Mouse (Mus musculus): ENCODE measurements around the gene Spata13. TPM values are rescaled to one million over a fixed set of nuclear protein-coding genes. Genes with fewer than 3 reads are reported as not detected.

Gene Spata13
- polyA plus RNA-seq, 1 experiment from 2014 or later = 16.1 TPM

GRCm38 (mm10) chr14:60702377-60703140, 68.8 kb downstream of the Spata13 start:
- H3K9me3 ChIP-seq (ENCODE audit: control insufficient read depth, low read length) = no peaks in the 10 kb centered on the region
- H3K9ac ChIP-seq (ENCODE audit: low read depth, low read length) = no peak overlapping the region
- H3K36me3 ChIP-seq (ENCODE audit: control insufficient read depth, insufficient read depth, low read length) = no peaks in the 10 kb centered on the region
- peaks cover 8% of the 10 kb centered on the region for H3K4me1 ChIP-seq (replicated peaks; ENCODE audit: control insufficient read depth, insufficient read depth, low read length)
- no peak overlapping the region for H3K4me3 ChIP-seq (ENCODE audit: low read depth, low read length)
- H3K4me2 ChIP-seq = no peak overlapping the region
- no peak overlapping the region for H3K27ac ChIP-seq (ENCODE audit: low read depth, low read length)
- no peak for DNase-seq (ENCODE audit: low spot score)
- no peaks in the 10 kb centered on the region for H3K27me3 ChIP-seq (replicated peaks; ENCODE audit: control insufficient read depth, insufficient read depth, low read length)
- no peak for ATAC-seq (replicated peaks; ENCODE audit: low FRiP score)
- 64% methylated on average over 10 of the region's 10 CpGs for WGBS

- DNase-seq (ENCODE audit: low spot score) (no peak), ATAC-seq (replicated peaks; ENCODE audit: low FRiP score) (peak; percentile 56)
- no peak overlapping the region for H3K4me2 ChIP-seq
- H3K9me3 ChIP-seq (ENCODE audit: control insufficient read depth, low read length) = no peaks in the 10 kb centered on the region
- no peaks in the 10 kb centered on the region for H3K36me3 ChIP-seq (ENCODE audit: control insufficient read depth, insufficient read depth, low read length)
- 59% methylated on average over 6 of the region's 6 CpGs for WGBS
- H3K4me3 ChIP-seq (ENCODE audit: low read depth, low read length) = no peak overlapping the region
- H3K9ac ChIP-seq (ENCODE audit: low read depth, low read length) = no peak overlapping the region
- no peak overlapping the region for H3K27ac ChIP-seq (ENCODE audit: low read depth, low read length)
- no peaks in the 10 kb centered on the region for H3K27me3 ChIP-seq (replicated peaks; ENCODE audit: control insufficient read depth, insufficient read depth, low read length)
- peaks cover 8% of the 10 kb centered on the region for H3K4me1 ChIP-seq (replicated peaks; ENCODE audit: control insufficient read depth, insufficient read depth, low read length)
These were observed 70.7 kb downstream of the Spata13 start for GRCm38 (mm10) chr14:60704510-60704909.

GRCm38 (mm10) chr14:60704961-60705360, 71.2 kb downstream of the Spata13 start:
- DNase-seq (ENCODE audit: low spot score) (no peak), ATAC-seq (replicated peaks; ENCODE audit: low FRiP score) (no peak)
- Histone ChIP-seq H3K9ac (ENCODE audit: low read depth, low read length) (no peak overlapping the region), H3K36me3 (ENCODE audit: control insufficient read depth, insufficient read depth, low read length) (no peaks in the 10 kb centered on the region), H3K4me1 (replicated peaks; ENCODE audit: control insufficient read depth, insufficient read depth, low read length) (peaks cover 8% of the 10 kb centered on the region), H3K27me3 (replicated peaks; ENCODE audit: control insufficient read depth, insufficient read depth, low read length) (no peaks in the 10 kb centered on the region), H3K27ac (ENCODE audit: low read depth, low read length) (no peak overlapping the region), H3K4me2 (no peak overlapping the region), H3K9me3 (ENCODE audit: control insufficient read depth, low read length) (no peaks in the 10 kb centered on the region), H3K4me3 (ENCODE audit: low read depth, low read length) (no peak overlapping the region)
- WGBS = 37% methylated on average over 3 of the region's 3 CpGs

- ATAC-seq (replicated peaks; ENCODE audit: low FRiP score) (no peak), DNase-seq (ENCODE audit: low spot score) (no peak)
- Histone ChIP-seq H3K4me3 (ENCODE audit: low read depth, low read length) (no peak overlapping the region), H3K27me3 (replicated peaks; ENCODE audit: control insufficient read depth, insufficient read depth, low read length) (no peaks in the 10 kb centered on the region), H3K27ac (ENCODE audit: low read depth, low read length) (no peak overlapping the region), H3K9me3 (ENCODE audit: control insufficient read depth, low read length) (no peaks in the 10 kb centered on the region), H3K9ac (ENCODE audit: low read depth, low read length) (no peak overlapping the region), H3K4me2 (no peak overlapping the region), H3K36me3 (ENCODE audit: control insufficient read depth, insufficient read depth, low read length) (no peaks in the 10 kb centered on the region), H3K4me1 (replicated peaks; ENCODE audit: control insufficient read depth, insufficient read depth, low read length) (peaks cover 8% of the 10 kb centered on the region)
- WGBS = 45% methylated on average over 11 of the region's 11 CpGs
These were observed 75.4 kb downstream of the Spata13 start for GRCm38 (mm10) chr14:60709192-60709591.

DNA sequence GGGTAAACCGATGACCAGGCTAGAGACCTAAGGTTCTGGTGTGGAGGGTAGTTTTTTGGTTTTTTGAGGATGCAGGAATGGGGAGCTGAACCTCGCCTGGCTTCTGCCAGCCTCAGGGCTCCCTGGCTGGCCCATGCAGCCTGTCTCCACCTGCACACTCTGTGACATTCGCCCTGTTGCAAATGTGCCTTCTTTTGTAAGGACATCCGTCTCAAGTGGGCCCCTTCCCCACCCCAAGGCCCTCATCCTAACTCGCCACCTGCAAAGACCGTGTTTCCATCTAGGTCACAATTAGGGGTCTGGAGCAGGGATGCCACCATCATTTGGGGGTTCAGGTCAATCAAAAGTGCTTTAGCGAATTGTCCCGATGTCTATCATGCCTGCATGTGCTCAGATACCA, 75.9 kb downstream of the Spata13 start:
- H3K27ac ChIP-seq (ENCODE audit: low read depth, low read length) = no peak overlapping the region
- ATAC-seq (replicated peaks; ENCODE audit: low FRiP score) (no peak), DNase-seq (ENCODE audit: low spot score) (no peak)
- no peak overlapping the region for H3K9ac ChIP-seq (ENCODE audit: low read depth, low read length)
- peaks cover 6% of the 10 kb centered on the region for H3K4me1 ChIP-seq (replicated peaks; ENCODE audit: control insufficient read depth, insufficient read depth, low read length)
- WGBS = 86% methylated on average over 8 of the region's 8 CpGs
- H3K4me2 ChIP-seq = no peak overlapping the region
- H3K4me3 ChIP-seq (ENCODE audit: low read depth, low read length) = no peak overlapping the region
- no peaks in the 10 kb centered on the region for H3K9me3 ChIP-seq (ENCODE audit: control insufficient read depth, low read length)
- H3K27me3 ChIP-seq (replicated peaks; ENCODE audit: control insufficient read depth, insufficient read depth, low read length) = no peaks in the 10 kb centered on the region
- no peaks in the 10 kb centered on the region for H3K36me3 ChIP-seq (ENCODE audit: control insufficient read depth, insufficient read depth, low read length)

- H3K36me3 ChIP-seq (ENCODE audit: control insufficient read depth, insufficient read depth, low read length) = no peaks in the 10 kb centered on the region
- no peaks in the 10 kb centered on the region for H3K9me3 ChIP-seq (ENCODE audit: control insufficient read depth, low read length)
- 88% methylated on average over 5 of the region's 5 CpGs for WGBS
- no peak for DNase-seq (ENCODE audit: low spot score)
- no peak overlapping the region for H3K4me3 ChIP-seq (ENCODE audit: low read depth, low read length)
- no peak for ATAC-seq (replicated peaks; ENCODE audit: low FRiP score)
- H3K4me1 ChIP-seq (replicated peaks; ENCODE audit: control insufficient read depth, insufficient read depth, low read length) = no peaks in the 10 kb centered on the region; the same call in 1 of the 2 replicates
- H3K9ac ChIP-seq (ENCODE audit: low read depth, low read length) = no peak overlapping the region
- H3K4me2 ChIP-seq = no peak overlapping the region
- H3K27ac ChIP-seq (ENCODE audit: low read depth, low read length) = no peak overlapping the region
- no peaks in the 10 kb centered on the region for H3K27me3 ChIP-seq (replicated peaks; ENCODE audit: control insufficient read depth, insufficient read depth, low read length)
These were observed 77.4 kb downstream of the Spata13 start for GRCm38 (mm10) chr14:60711161-60711560.

GRCm38 (mm10) chr14:60711590-60712288, 77.9 kb downstream of the Spata13 start:
- Histone ChIP-seq H3K9me3 (ENCODE audit: control insufficient read depth, low read length) (no peaks in the 10 kb centered on the region), H3K4me3 (ENCODE audit: low read depth, low read length) (no peak overlapping the region), H3K27ac (ENCODE audit: low read depth, low read length) (no peak overlapping the region), H3K4me2 (no peak overlapping the region), H3K9ac (ENCODE audit: low read depth, low read length) (no peak overlapping the region), H3K36me3 (ENCODE audit: control insufficient read depth, insufficient read depth, low read length) (no peaks in the 10 kb centered on the region), H3K4me1 (replicated peaks; ENCODE audit: control insufficient read depth, insufficient read depth, low read length) (no peaks in the 10 kb centered on the region; the same call in 1 of the 2 replicates), H3K27me3 (replicated peaks; ENCODE audit: control insufficient read depth, insufficient read depth, low read length) (no peaks in the 10 kb centered on the region)
- ATAC-seq (replicated peaks; ENCODE audit: low FRiP score) (no peak), DNase-seq (ENCODE audit: low spot score) (no peak)
- WGBS = 76% methylated on average over 6 of the region's 6 CpGs

DNA sequence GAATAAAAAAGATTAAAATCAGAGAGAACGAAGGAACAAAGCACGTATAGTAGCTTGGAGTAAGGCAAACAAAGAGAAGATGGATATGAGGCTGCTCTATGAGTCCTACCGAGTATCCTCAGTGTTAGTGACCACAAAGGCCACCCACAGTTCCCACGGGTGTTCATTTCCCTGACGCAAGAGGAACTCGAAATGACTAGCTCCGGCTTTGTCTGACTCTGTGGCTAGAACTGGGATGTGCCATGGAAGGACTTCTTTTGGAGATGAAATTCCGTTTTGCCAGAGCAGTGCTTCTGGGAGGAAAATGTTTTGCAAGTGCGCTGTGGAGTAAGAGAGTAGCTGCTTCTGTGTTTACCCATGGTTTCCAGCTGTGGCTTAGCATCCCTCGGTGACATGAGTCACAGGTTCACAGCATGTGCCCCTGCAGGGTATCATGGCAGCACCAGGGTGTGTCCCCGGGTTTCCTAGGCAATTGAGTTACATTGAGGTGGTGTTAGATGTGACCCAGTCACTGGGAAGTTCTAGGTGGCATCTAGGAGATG, 78.6 kb downstream of the Spata13 start:
- H3K9me3 ChIP-seq (ENCODE audit: control insufficient read depth, low read length) = no peaks in the 10 kb centered on the region
- no peaks in the 10 kb centered on the region for H3K27me3 ChIP-seq (replicated peaks; ENCODE audit: control insufficient read depth, insufficient read depth, low read length)
- no peak overlapping the region for H3K4me2 ChIP-seq
- H3K27ac ChIP-seq (ENCODE audit: low read depth, low read length) = no peak overlapping the region
- no peaks in the 10 kb centered on the region; the same call in 1 of the 2 replicates for H3K4me1 ChIP-seq (replicated peaks; ENCODE audit: control insufficient read depth, insufficient read depth, low read length)
- H3K4me3 ChIP-seq (ENCODE audit: low read depth, low read length) = no peak overlapping the region
- WGBS = 83% methylated on average over 11 of the region's 11 CpGs
- ATAC-seq (replicated peaks; ENCODE audit: low FRiP score) (no peak), DNase-seq (ENCODE audit: low spot score) (no peak)
- no peak overlapping the region for H3K9ac ChIP-seq (ENCODE audit: low read depth, low read length)
- no peaks in the 10 kb centered on the region for H3K36me3 ChIP-seq (ENCODE audit: control insufficient read depth, insufficient read depth, low read length)
